Mouse (Mus musculus) mammary gland, adult 2 months (tissue): Measurements from ENCODE around the gene Vmn2r80. TPM values are rescaled to one million over a fixed set of nuclear protein-coding genes. Genes with fewer than 3 reads are reported as not detected.

ENCODE experiments used
- polyA plus RNA-seq: library from polyadenylated mRNA; depleted of rRNA; stranded (reverse); fragments of >200 nt; gene quantifications from 2 replicates; pipeline ENCODE4 v1.2.3, GENCODE M21; 2012; ENCODE audit warnings: low replicate concordance; rRNA removed

Gene Vmn2r80
- polyA plus RNA-seq = not detected in 2 replicates

DNA sequence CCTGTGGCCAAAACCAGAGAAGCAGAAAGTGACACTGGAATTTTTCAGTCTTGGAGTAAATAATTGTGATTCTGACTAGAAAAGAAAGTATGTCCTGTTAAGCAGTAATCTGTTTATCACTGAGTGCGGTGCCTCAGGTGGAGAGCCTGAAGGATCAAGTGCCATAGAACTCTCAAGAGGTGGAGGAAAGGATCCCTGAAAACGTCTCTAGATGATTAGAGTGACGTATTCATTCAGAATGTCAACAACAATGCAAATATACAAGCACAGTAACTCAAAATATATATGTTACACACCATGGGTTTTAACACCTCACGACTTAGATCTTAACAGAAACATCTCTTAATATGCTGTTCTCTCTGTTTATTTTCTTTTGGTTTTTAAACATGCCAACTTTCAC, at the start of gene Vmn2r80:
TSS of gene Vmn2r80 (plus strand) at position 301 of the 400 bp plus-strand sequence.

Other genes starting within 250 kb of the Vmn2r80 start
- not detected in 2 replicates for gene Olfr1354, start 235.6 kb upstream of the Vmn2r80 start, polyA plus RNA-seq
- not detected in 2 replicates for gene Olfr8, start 198.1 kb upstream of the Vmn2r80 start, polyA plus RNA-seq
- not detected in 2 replicates for gene Olfr1353, start 185.5 kb upstream of the Vmn2r80 start, polyA plus RNA-seq
- gene Olfr1352, start 167.7 kb upstream of the Vmn2r80 start, polyA plus RNA-seq = not detected in 2 replicates
- gene Olfr1351, start 136.3 kb upstream of the Vmn2r80 start, polyA plus RNA-seq = not detected in 2 replicates
- gene Olfr57, start 120.0 kb upstream of the Vmn2r80 start, polyA plus RNA-seq = not detected in 2 replicates
- 1.0 and 2.5 TPM in 2 replicates for gene 2610008E11Rik, start 51.2 kb upstream of the Vmn2r80 start, polyA plus RNA-seq
- not detected in 2 replicates for gene Vmn2r81, start 98.9 kb downstream of the Vmn2r80 start, polyA plus RNA-seq
- not detected in 2 replicates for gene Vmn2r82, start 207.8 kb downstream of the Vmn2r80 start, polyA plus RNA-seq